Mouse (Mus musculus) small intestine, adult 2 months (tissue): ENCODE measurements at regions not wholly inside any gene's neighbourhood (a gene's known extent, or its start where the extent isn't known, plus 50 kb on each side); places are given as distances from the start of the nearest gene placed in this dataset.

Experiments used
- H3K27ac ChIP-seq: fragments of 200-500 bp; 2 replicates; pipeline ENCODE4 v1.5.1; 2012; ENCODE audit warnings: low read depth, low read length, control low read depth, inconsistent platforms; ENCODE audit not compliant: insufficient read depth
- H3K27me3 ChIP-seq: fragments of 200-500 bp; 2 replicates; pipeline ENCODE4 v1.6.1; 2012; ENCODE audit warnings: mild to moderate bottlenecking, moderate library complexity, low read length, inconsistent platforms; ENCODE audit not compliant: control insufficient read depth, insufficient read depth
- H3K36me3 ChIP-seq: fragments of 200-500 bp; 2 replicates; pipeline ENCODE4 v1.6.1; 2012; ENCODE audit warnings: mild to moderate bottlenecking, low read length, control low read depth, inconsistent platforms; ENCODE audit not compliant: control insufficient read depth, insufficient read depth
- H3K4me1 ChIP-seq: fragments of 200-500 bp; 2 replicates; pipeline ENCODE4 v1.6.1; 2012; ENCODE audit warnings: low read length, inconsistent platforms, mixed read lengths; ENCODE audit not compliant: control insufficient read depth, insufficient read depth, insufficient read length
- H3K4me3 ChIP-seq: fragments of 200-500 bp; 2 replicates; pipeline ENCODE4 v1.5.1; 2012; ENCODE audit warnings: low read depth, mild to moderate bottlenecking, control low read depth, inconsistent platforms, low read length, moderate library complexity
- CTCF ChIP-seq: fragments of 200-500 bp; IDR thresholded peaks from 2 replicates; pipeline ENCODE4 v1.5.1; 2012; ENCODE audit warnings: low read depth, mild to moderate bottlenecking, control low read depth, inconsistent platforms, low read length, moderate library complexity, mixed read lengths; ENCODE audit not compliant: insufficient replicate concordance, insufficient read length; ENCODE audit errors: extremely low read depth
- POLR2A ChIP-seq: fragments of 200-500 bp; IDR thresholded peaks from 2 replicates; pipeline ENCODE4 v1.6.1; 2012; ENCODE audit warnings: low read depth, mild to moderate bottlenecking, control low read depth, inconsistent platforms, low read length, moderate library complexity
- WGBS: fragments of 180-500 bp; shearing (Covaris S2); methylation state at CpG from one replicate; pipeline ENCODE4 v1.1.7; 2018; 5-methylcytosine and 5-hydroxymethylcytosine counted together

DNA sequence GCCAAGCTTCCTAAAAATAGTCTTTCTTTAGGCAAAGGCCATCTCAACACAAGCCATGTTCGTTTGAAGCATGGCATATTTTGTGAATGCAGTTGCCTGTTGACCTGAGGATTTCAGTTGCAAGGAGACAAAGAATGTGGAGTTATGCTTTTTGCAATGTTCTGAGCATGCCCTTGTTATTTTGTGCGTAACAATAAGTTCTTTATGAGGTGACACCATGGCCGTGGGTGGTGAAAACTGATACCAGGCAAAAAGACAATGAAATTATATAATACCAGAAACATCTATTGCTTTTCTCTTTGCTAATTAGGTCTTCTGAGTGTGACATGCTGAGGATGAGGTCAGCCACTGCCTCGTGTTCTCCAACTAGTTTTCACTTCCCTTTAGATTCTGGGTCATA, 236.4 kb downstream of the Ttc32 start:
- H3K27ac ChIP-seq, result no peak overlapping the region
- no peak overlapping the region for H3K4me3 ChIP-seq
- H3K27me3 ChIP-seq, result no peaks in the 10 kb centered on the region
- H3K36me3 ChIP-seq, result no peaks in the 10 kb centered on the region
- no peaks in the 10 kb centered on the region for H3K4me1 ChIP-seq
- WGBS, result 65% methylated on average over 4 of the region's 4 CpGs
- TF ChIP-seq CTCF, result no peak
- TF ChIP-seq POLR2A, result no peak

DNA sequence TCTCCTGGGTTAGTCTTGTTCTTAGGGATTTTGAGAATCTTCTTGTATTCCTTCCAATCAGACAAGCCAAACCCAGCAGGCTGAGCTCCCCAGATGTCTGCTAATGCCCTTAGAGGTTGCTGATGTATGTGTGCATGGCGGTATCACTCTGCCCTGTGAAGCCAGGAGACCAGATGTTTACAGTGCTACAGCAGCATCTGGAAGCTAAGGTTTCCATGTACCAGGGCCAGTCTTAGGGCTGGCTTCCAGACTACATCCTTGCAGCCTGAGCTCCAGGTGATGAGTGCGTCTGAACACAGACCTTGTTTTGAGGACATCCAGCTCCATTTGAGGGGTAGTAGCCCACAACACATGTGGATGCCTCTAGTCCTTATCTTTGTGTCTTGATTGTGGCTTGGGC, 241.7 kb downstream of the Ttc32 start:
- Histone ChIP-seq H3K27ac (no peak overlapping the region), H3K4me3 (no peak overlapping the region), H3K4me1 (no peaks in the 10 kb centered on the region), H3K36me3 (no peaks in the 10 kb centered on the region), H3K27me3 (no peaks in the 10 kb centered on the region)
- 89% methylated on average over 2 of the region's 2 CpGs for WGBS
- TF ChIP-seq POLR2A (no peak), CTCF (no peak)

DNA sequence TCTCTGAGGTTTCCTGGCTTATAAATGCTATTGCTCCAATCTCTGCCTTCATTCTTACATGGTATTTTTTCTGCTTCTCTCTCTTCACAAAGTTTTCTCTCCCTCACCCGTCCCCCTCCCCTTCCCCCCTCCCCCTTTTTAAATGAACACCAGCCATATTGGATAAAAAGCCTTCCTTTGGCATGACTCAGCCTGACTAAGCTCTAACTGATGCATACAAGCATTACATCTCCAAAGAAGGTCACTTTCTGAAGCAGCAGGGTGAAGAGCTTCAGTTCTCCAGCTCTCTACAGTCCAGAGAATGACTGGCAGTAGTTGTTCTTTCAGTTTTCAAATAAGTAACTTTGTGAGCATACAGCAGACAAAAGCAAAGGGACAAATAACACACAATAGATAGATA, 244.4 kb downstream of the Ttc32 start:
- Histone ChIP-seq H3K4me1 (no peaks in the 10 kb centered on the region), H3K36me3 (no peaks in the 10 kb centered on the region), H3K27ac (no peak overlapping the region), H3K27me3 (no peaks in the 10 kb centered on the region), H3K4me3 (no peak overlapping the region)
- WGBS, result 63% methylated on average over 1 of the region's 1 CpGs
- TF ChIP-seq POLR2A (no peak), CTCF (no peak)

DNA sequence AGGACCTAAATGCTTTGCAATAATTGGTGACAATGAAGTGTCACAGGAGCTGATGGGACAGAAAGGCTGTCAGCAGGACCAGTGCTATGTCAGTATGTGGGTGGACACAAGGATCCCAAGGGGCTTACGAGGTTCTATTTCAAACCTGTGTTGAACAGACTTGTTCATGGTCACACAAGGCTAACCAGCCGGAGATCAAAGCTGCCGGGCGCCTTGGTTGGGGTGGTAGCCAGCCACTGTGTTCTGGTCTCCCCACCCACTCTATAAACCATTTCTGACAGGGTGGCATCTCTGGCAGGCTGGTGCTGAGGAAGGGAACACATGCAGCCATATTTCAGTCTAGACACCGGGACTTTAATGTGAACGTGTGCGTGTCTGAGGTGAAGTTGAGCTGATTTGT, 245.9 kb downstream of the Ttc32 start:
- H3K27me3 ChIP-seq, result no peaks in the 10 kb centered on the region
- no peak overlapping the region for H3K27ac ChIP-seq
- 91% methylated on average over 7 of the region's 7 CpGs for WGBS
- TF ChIP-seq CTCF (no peak), POLR2A (no peak)
- no peaks in the 10 kb centered on the region for H3K4me1 ChIP-seq
- H3K4me3 ChIP-seq, result no peak overlapping the region
- H3K36me3 ChIP-seq, result no peaks in the 10 kb centered on the region

DNA sequence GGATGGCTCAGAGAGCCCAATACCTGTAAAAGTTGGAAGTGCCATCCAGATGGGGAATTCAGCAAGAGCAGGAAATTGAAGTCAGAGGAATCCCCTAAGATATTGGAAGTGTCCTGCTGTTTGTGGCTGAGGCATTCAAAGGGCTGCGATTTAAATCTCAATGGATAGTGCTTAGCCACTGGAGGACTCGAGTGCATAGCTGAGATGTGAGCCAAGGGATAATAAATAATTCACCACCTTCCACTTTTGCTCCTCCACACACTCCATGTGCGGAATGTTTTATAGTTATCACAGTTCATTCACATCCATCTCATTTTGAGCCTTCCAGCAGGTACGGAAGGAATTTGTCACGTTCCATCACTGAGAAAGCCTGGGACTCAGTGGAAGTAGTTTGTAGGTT, 248.9 kb downstream of the Ttc32 start:
- TF ChIP-seq POLR2A (no peak), CTCF (no peak)
- no peaks in the 10 kb centered on the region for H3K4me1 ChIP-seq
- 49% methylated on average over 5 of the region's 5 CpGs for WGBS

DNA sequence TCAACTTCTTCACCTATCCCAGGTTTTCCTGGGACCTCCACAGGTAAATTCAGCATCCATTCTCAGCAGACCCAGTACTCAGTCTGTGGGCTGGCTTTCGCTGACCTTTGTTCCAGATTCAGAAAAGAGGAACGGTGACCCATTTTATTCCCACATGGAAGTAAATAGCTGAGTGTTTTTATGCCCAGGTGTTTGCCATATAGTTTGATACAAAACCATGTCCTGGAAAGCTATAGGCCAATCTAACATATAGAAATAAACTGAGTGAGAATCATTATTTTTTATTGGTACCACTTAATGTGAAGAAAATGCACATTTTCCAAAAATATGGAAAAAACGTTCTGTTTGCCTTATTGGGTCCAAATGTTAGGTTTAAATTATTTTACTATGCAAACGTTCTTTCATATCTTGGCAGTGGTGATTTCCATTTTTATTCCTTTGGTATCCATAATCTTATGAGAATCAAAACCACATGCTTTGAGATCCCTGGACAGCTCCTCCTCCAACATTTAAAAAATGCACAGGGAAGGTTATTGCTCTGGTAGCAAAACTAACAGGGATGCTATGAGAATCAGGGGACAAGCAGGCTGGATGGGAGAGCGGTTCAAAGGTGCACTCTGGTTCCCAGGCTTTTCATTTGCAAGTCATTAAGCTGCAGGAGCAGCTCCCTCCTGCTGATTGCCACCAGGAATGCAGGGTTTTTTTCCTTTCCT, 250.3 kb downstream of the Ttc32 start:
- Histone ChIP-seq H3K27me3 (no peaks in the 10 kb centered on the region), H3K4me3 (no peak overlapping the region), H3K36me3 (no peaks in the 10 kb centered on the region), H3K27ac (no peak overlapping the region), H3K4me1 (no peaks in the 10 kb centered on the region)
- no peak for TF ChIP-seq POLR2A
- TF ChIP-seq CTCF, result no peak
- 52% methylated on average over 5 of the region's 5 CpGs for WGBS

More for the DNA sequence above, 248.9 kb downstream of the Ttc32 start:
- no peaks in the 10 kb centered on the region for H3K27me3 ChIP-seq
- no peak overlapping the region for H3K4me3 ChIP-seq
- no peaks in the 10 kb centered on the region for H3K36me3 ChIP-seq
- no peak overlapping the region for H3K27ac ChIP-seq

DNA sequence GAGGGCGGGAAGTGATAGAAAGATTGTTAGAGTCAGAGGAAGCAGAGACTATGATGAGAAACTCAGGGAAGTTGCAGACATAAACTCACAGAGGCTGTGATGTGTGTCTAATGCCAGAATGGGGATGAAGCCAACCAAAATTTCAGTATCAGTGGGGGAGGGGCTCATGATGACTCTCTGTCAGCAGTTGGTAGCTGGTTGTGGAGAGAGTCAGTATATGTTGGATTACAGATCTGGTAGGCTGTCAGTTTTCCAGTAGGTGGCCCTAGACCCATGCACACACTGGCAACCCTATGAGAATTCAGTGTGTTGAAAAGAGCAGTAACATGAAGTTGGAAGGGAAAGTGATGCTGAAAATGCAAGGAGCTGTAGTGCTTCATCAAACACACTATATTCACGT, 257.5 kb downstream of the Ttc32 start:
- TF ChIP-seq POLR2A (no peak), CTCF (no peak)
- no peak overlapping the region for H3K4me3 ChIP-seq
- H3K4me1 ChIP-seq, result no peaks in the 10 kb centered on the region
- H3K27ac ChIP-seq, result no peak overlapping the region
- 84% methylated on average over 2 of the region's 2 CpGs for WGBS
- H3K27me3 ChIP-seq, result no peaks in the 10 kb centered on the region
- H3K36me3 ChIP-seq, result no peaks in the 10 kb centered on the region

DNA sequence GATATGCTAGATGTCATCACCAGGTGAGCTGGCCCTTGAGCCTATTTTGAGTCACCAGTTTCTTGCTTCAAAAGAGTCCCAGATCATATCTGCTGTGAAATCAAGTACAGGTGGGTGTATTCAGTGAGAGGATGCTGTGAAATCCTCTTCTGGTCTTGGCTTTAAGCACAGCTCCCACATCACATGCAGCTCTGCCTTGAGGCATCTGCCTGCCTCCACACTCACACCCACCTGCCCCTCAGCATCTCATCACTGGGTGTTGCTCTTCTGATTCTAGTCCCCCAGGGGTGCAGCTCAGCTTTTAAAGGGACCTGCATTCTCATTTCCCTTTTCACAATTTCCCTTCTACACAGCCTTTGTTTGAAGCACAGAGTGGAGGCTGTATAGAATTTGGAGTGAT, 262.9 kb downstream of the Ttc32 start:
- Histone ChIP-seq H3K4me1 (no peaks in the 10 kb centered on the region), H3K36me3 (no peaks in the 10 kb centered on the region), H3K27me3 (no peaks in the 10 kb centered on the region), H3K27ac (no peak overlapping the region), H3K4me3 (no peak overlapping the region)
- no peak for TF ChIP-seq POLR2A
- no peak for TF ChIP-seq CTCF
